Mouse (Mus musculus) right cerebral cortex, postnatal 4 days (tissue): ENCODE results near the gene Figla.

Experiments
- DNase-seq: peaks from one replicate; pipeline ENCODE4 v3.0.0-alpha.2; 2022

Gene Figla

GRCm38 (mm10) chr6:86070277-86070676 lies 54.3 kb downstream of the Figla start:
- no peak for DNase-seq
